Mouse (Mus musculus): ENCODE data around the gene Rtkn2.

The Rtkn2 gene

DNA sequence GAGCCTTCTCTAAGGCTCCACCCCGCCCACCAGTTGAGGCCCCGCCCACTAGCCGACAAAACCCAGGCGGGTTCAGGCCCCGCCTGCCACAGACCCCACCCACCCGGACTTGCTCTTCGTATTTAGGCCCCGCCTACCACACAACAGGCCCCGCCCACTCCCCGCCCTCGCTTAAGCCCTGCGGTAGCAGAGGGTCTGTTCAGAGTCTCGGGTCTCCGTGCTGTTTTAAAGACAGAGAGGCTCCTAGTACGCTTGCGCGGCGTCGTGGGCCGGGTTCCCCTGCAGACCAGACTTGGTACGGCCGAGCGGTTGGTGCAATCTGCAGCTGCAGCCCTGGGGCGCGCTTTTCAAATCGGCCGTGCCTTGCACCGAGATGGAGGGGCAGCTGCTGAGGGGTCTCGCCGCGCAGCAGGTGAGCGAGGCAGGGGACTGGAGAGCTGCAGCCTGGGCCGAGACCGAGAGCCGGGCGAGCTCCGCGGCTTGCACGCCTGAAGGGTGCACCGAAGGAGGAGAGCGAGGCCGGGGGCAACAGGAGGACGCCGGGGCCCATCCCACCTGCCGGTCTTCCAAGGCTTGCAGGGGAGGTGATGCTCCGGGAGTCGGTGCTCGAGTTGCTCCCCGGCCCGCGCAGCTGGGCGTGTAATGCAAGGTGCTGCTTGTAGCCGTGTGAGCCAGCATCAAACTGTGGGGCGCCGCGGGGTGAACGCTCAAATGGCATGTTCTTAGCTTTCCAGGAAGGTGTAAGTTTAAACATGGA lies at the start of gene Rtkn2:
Gene Rtkn2, plus strand, starts transcription at position 170 of the 757 bp plus-strand sequence.
- peak; percentile 97 for DNase-seq

DNA sequence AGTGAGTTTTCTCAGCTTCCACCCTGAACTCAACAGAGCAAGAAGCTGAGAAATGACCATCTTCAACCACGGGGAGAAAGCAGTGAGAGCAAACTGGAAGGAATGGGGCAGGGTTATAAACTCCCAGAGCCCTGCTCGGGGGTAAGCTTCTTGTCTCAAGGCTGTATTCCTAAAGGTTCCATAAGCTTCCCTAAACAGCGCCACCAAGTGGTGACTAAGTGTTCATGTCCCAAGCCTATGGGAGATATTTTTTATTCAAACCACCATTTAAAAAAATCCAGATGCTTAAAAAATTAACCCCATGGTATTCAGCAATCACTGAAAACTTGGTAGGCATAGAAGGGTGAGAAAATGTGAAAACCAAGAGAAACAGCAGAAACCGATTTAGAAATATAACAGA lies 48.0 kb upstream of the Rtkn2 start:
- DNase-seq, result no peak

DNA sequence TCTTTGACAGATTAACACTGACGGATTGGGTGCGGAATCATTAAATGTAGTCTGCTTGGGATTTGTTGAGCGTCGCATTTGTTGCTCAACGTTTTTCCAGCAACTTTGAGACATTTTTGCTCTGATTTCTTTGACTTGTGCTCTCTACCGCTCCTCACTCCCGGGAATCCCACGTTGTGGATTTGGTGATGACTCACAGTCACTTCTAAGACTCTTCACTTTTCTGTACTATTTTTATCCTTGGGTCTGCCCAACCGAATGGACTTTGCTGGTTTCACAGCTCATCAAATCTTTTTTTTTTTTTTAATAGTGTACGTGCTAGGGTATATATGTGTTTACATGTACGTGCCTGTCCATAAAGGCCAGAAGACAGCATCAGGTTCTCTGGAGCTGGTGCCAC lies 46.6 kb upstream of the Rtkn2 start:
- no peak for DNase-seq

DNA sequence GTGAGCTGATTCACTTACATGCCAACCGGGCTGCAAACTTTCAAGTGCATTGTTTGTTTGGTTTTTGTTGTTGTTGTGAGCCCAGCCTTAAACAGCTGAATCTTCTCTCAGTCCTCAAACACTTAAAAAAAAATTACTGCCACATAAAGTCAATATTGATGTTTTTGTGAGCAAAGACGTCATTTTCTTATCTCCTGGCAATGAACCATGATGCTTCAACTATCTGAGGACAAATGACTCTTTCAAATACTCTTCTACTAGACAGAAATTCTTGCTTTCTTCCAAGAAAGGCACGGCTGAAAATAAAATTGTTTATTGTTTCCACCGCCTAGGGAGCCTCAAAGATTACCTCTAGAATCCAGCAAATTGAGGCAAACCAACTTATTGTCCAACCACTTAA lies 42.4 kb upstream of the Rtkn2 start:
- no peak for DNase-seq

DNA sequence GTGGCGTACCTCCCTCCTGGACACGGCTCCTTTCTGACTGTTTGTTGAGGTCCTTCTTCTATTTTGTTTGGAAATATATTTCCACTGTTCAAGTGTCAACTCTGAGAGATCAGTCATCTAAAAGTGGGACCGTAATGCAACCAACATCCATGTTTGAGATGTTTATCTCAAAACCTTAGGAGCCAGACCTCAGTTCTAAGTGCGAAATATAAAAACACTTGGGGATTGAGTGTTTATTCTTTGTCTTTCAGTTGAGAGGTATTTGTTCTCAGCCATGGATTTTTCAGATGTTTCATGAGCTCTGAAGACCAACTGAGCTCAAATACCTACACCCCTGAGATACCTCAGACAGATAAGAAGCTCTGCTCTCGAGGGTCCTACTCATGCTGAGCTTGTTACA lies 41.6 kb upstream of the Rtkn2 start:
- no peak for DNase-seq

DNA sequence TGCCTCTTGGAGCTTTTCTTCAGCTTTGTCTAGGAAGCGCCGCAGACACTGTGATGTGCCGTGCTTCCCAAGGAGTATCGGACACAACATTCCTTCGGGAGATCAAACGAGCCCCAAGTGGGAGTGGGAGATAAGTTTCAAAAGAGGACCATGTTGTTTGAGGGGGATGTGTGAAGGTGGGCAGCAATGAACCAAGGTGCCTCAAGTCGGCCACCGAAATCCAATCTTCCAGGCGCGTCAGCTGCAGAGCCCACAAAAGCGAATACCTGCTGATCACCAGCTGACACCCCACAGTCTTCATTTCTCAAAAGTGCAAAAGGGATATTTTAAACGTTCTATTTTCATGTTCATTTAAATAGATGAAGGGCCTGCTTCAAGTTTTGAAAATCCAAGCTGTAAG lies 39.8 kb upstream of the Rtkn2 start:
- DNase-seq, result no peak

DNA sequence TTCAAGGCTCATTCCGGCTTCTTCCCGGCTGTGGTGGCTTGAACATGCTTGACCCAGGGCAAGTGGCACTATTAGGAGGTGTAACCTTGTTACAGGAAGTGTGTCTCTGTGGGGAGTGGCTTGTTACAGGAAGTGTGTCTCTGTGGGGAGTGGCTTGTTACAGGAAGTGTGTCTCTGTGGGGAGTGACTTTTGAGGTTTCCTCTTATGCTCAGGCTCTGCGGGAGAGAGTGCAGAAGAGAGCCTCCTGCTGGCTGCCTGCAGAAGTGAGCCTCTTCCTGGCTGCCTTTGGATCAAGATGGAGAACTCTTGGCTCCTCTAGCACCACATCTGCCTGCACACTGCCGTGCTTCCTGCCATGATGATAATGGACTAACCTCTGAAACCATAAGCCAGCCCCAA lies 35.9 kb upstream of the Rtkn2 start:
- DNase-seq, result peak; percentile 10

DNA sequence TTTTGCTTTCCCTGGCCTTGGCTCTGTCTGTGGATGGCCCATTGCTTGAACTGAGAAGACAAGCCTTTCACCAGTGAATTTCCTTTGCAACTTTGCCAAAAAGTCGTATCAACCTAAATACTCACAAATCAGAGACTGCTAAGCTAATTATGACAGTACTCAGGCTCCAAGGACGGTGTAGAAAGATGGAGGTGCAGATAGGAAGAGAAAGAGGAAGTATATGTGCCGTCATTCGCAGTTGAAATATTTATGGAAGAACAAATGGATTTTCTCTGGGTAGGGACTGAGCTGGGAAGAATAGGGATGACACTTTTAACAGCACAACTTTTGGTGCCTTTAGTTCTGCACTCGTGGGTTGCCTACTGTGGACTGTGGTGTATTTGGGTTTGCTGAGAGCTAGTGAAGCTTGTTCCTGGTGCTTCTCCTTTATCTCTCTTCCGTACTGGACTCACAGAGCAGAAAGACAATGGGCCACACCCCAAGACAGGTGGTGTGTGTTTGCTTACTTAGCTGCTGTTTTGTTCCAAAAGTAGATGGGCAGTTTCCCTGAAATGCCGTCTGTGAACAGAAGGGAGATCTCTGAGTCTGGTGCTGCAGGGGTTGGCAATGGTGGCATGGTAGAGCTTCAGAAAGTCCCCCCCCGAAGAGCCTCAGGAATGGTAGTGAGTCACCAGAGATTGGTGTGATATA lies 29.2 kb upstream of the Rtkn2 start:
- no peak for DNase-seq

DNA sequence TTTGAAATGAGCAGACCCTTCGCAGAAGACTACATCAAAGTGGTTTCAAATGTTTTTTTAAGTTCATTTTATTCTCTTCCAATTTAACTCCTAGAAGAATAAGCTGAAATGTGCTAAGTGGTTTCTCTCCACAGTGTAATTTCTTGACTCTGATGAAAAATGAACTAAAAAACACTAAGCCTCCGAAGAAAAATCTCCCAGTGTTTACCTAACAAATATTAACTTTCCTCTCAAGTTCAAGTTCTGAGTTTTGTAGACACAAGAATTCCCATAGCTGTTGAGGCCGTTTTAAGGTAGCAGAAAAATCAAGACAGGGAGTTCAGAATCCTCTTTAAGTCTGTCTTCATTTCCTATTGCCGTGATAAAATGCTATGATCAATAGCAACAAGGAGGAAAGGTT lies 27.7 kb upstream of the Rtkn2 start:
- no peak for DNase-seq

DNA sequence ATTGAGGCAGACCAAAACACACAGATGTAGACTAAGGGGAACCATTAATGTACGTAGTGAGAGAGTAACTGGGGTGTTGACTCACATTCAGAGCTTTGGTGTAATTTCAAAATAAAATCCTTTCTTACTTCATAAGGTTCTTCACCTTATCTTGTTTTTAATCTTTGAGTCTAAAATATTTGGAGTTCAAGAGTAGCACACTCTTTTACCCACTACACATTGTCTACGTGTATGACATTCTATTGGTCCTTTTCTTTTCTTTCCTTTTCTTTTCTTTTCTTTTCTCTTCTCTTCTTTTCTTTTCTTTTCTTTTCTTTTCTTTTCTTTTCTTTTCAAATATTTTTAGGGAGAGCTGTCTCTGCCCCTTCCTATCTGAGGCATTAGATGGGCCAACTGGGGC lies 23.4 kb upstream of the Rtkn2 start:
- DNase-seq, result no peak

DNA sequence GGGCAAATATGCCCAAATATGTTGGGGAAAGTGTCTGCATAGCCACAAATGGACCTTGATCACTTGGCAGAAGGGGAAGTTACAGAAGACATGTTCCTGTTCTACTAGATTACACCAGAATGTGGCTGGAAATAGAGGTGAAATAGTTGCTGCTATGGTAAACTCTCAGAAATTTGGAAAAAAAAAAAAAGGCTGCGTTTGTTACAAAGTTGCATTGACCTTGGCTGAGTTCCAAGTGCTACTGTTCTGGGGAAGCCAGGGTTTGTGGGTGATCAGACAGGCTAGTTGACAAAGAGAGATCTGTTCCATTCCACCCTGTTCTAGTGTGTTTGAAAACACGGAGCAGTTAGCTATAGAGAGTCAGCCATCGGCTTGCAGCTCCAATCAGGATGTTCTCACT lies 19.4 kb upstream of the Rtkn2 start:
- DNase-seq, result no peak

DNA sequence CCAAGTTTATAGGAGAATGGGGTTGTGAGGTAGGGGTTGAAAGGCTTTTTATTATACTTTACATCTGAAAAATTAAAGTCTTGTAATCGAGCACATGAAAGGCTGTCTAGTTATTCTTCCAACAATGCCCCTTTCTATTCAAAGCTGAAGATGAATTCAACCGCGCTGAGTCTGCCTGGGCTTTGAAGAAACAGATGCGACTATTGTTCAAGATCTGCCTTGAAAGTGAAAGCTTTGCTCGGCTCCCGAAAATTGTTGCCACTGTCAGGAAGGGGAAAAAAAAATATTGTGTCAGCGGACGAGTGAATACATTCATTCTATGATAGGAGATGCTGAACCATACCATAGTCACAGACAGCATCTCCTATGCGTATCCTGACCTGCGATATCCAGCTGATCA lies 16.9 kb upstream of the Rtkn2 start:
- no peak for DNase-seq

DNA sequence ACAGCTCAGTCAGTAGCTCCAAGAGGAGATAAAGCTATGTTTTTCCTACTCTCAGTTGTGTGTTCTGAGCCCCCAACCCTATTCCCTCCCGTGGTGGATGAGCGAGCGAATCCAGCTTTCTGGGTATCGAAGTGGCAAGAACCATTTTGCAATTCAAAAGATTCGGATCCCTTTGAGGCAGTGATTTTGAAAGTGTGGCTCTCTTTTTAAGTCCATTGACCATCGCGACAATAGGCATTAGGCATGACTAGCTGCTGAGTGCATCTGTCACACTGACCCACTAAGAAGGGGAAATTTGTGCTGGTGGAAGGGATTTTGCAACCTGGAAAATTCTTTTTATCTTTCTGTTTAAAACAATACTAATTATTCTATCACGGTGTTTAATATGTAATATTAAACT lies 15.3 kb upstream of the Rtkn2 start:
- DNase-seq, result no peak

DNA sequence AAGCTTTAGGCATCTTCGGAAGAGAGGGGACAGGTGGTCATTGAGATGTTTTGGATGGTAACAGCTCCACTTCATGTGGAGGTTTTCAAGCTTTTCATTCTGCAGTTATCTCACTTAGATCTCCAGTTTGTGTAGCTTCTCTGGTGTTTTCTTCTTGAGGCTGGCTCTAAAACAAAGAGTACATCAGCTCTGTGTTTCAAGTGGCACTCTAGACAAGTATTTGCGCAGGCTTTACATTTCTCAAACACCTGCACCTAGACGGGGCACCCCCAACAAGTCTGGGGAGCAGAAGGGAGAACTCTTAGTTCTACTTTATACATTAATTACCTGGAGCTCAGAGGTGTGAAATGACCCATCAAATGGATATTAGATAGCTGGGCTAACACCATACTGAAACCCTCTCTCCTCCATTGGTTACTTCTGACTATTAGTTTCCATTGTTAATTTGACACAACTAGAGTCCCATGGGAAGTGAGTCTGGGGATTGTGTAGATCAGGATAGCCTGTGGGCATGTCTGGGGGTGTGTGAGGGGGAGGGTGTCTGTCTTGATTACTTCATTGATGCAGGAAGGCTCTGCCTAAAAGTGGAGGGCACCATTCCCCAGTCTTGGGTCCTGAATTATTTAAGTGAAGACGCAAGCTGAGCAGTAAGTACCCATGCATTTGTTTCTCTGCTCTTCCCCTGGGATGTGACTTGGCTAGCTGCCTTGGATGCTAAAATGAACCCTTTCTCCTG lies 14.0 kb upstream of the Rtkn2 start:
- DNase-seq, result peak; percentile 27

DNA sequence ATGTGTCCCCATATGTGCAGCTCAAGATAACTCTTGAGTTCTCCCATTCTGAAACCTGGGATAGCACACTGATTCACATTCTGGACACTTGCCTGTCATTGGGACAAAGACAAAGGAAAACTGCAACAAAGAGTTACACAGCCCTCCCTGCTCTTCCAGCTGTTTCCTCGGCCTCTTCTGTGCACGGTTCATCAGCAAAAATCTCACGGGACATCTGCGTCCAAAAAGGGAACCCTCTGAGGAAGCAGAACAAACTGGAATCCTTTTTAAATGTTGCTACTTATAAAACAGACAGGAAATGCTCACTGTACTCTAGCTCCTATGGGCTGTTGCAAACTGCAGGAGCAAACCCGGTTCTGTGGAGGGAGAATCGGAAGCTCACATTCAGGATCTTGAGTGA lies 13.3 kb upstream of the Rtkn2 start:
- no peak for DNase-seq

DNA sequence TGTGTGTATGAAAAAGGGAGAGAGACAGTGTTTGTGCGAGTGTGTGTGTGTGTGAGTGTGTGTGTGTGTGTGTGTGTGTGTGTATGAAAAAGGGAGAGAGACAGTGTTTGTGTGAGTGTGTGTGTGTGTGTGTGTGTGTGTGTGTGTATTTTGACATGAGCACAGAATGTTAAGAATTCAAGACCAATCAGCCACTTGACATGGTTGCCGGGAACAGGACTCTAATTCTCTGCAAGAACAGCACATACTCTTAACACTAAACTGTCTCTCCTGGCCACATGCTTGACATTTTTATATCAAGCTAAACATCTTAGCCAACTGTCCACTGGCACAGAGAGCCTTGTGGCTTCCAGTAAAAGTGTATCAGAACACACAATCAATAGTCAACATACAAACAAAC lies 12.4 kb upstream of the Rtkn2 start:
- DNase-seq, result no peak

DNA sequence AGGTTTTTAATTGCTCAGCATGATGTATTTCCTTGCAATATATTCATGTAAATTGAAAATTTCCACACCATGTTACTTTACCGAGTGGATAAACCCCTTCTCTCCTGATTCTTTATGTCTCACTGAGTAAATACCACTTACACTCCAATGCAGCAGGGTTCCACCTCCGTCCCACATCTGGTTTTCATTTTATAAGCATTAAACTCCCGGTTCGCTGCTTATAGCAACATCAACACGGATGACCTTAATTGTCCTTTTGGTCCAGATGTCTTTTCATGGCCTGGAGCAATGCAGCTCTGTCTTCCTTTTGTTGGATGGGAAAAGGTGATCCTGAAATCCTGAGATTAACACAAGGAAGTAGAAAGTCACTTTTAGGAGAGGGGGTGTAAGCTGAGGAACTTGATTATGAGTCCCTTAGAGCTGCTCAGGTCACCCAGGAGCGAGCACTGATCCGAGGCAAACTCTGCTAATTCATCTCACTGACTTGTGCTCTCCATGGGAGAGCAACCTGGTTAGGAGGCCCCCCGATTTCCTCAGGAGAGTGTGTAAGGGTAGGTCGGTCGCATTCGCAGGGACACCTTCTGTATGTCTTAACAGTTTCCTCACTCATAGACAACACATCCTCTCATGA lies 8.1 kb upstream of the Rtkn2 start:
- DNase-seq, result no peak

DNA sequence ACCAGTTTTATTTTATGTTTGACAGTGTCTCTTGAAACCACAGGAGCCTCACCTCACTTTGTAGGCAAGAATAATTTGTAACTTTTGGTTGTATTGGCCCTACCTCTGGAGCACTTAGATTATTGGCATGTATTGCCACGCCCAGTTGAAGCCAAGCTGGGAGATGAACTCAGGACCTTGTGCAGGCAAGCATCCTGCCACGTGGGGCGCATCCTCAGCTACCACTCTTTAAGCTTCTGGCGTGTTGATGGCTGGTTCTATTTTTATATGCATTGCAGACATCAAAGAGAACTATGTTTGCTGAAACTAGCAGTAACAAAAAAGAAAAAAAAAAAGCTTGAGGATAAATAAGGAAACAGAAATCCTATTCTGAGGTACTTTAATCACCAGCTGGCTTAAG lies 2.1 kb upstream of the Rtkn2 start:
- DNase-seq, result peak; percentile 64

DNA sequence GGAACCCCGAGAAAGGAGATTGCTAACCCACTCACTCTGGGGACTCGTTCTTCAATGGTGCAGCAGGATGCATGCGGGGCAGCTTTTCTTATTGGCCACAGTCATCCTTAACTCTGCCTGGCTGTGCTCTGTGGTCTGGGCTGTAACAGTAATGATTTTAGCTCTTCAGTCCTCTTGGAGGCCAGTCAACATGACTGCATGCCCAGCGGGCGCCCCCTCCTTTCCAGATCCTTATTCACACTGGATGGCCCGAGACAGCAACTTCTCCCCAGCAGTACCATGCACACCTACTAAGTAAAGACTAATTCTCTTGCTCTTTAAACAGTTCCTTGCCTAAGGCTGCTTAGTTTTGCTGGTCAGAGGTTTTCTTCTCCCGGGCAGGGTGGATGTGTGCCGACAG lies 4.4 kb downstream of the Rtkn2 start:
- no peak for DNase-seq

DNA sequence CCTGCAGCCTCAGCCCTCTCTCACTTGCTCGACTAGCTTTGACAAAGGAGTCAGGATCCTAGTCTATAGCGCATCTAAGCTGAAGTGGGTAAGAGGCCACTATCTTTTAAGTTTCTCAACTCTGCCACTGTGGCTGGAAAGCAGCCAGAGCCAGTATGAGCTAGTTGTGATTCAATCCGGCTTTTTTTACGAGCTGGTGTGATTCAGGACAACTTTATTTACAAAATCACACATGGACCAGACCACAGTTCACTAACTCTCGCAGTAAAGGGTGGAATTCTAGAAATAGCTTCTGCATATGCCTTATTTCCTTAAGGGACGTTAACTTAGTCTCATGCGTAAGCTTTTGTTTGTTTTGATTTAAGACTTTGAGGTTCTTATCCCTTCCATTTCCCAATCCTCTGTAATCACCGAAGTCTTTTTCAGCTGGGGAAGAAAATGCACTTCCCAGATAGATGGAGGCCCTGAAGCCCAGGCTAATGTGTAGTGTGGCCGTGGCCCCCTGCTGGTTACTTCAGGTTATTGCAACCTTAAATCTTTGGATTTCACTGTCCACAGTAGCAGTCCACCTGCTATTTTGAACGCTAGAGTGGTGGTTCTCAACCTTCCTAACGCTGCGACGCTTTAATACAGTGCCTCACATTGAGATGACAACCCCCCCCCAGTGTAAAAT lies 5.0 kb downstream of the Rtkn2 start:
- DNase-seq, result peak; percentile 56

DNA sequence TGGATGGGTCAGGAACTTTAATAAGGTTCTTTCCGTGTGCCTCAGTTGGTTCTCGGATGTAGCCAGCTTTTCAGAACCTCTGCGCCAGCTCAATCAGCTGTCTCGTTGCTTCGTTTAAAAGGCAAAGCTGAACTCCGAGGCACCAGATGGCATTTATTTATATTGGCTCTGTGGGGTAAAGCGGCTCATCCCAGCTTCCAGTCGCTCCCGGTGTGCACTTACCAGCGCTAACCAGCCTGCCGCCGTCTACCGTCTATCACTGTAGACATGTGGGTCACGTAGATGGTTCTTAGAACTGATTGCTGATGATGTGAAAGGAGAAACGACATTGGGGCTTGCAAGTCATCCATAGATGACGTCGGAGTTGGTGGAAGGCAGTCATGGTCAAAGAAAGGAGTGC lies 5.7 kb downstream of the Rtkn2 start:
- DNase-seq, result no peak

DNA sequence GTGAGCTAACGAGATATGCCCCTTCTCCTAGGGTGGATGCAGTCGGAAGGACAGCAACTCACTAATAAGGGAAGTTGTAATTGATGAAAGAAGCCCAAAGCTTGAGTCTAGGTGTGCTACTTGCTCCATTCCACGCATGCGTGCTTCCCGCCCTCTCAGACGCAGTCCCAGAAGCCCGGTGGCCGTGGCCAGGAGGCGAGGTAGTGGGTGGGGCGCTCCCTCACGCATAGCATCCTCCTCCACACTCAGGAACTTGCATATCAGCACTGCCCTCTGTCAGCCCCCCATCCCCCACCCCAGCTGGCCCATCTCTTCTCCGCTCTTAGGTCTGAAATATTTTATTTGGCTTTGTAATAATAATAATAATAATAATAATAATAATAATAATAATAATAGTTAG lies 16.0 kb downstream of the Rtkn2 start:
- DNase-seq, result no peak

DNA sequence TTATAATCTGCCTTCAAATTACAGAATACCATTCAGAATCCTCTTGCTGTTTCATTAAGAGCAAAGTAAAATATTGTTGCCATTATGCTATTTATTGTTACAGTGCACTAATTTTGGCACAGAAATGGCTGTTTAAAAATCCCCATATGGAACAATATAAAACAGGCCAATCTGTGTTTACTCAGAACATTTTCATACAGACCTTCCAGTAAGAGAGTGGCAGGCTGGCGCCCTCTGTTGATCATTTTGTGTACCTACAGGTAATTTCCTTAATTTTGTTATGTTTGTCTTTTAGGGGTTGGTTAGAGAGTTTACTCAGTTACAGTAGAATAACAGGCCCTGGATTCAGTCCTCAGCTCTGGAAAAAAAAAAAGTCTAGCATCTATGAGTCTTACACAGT lies 16.8 kb downstream of the Rtkn2 start:
- DNase-seq, result peak; percentile 35

All from thymus, postnatal 14 days (tissue).